Mouse (Mus musculus): ENCODE measurements around the gene Fbln1. TPM values are rescaled to one million over a fixed set of nuclear protein-coding genes. Genes with fewer than 3 reads are reported as not detected.

Gene Fbln1
- polyA plus RNA-seq, 1 experiment, result 6.9 TPM

GRCm38 (mm10) chr15:85335671-85336300, 130.0 kb downstream of the Fbln1 start, which contains the start of gene Atxn10:
Gene Atxn10, plus strand, starts transcription at chr15:85336245.
- Histone ChIP-seq H3K27ac (ENCODE audit: insufficient read depth, low read length) (peak within 1 kb of the TSS; percentile 86), H3K4me1 (ENCODE audit: control insufficient read depth, insufficient read depth, low read length) (peaks cover 3% of the 10 kb centered on the region), H3K4me3 (replicated peaks; ENCODE audit: insufficient read depth, low read depth, low read length) (peak within 1 kb of the TSS; percentile 60), H3K27me3 (ENCODE audit: control insufficient read depth, insufficient read depth, low read length) (no peaks in the 10 kb centered on the region)
- peak in 1 of 2 experiments; percentile 35 for DNase-seq
- TF ChIP-seq POLR2A (IDR thresholded peaks at IDR 0.05; ENCODE audit: borderline replicate concordance, insufficient read depth, low read length) (no peak), CTCF (IDR thresholded peaks at IDR 0.05; ENCODE audit: borderline replicate concordance, insufficient read depth, low read depth, low read length) (no peak)
- WGBS, result 13% methylated on average over 17 of the region's 19 CpGs

Other genes with a start within 250 kb of the Fbln1 start
- 100 and 116 TPM in 2 replicates for gene 5031439G07Rik, start 217.4 kb upstream of the Fbln1 start, polyA plus RNA-seq (2012; rRNA removed)
- gene Upk3a, start 188.8 kb upstream of the Fbln1 start, polyA plus RNA-seq (2012; rRNA removed), result 0.20 and 0.22 TPM in 2 replicates
- gene Fam118a, start 177.0 kb upstream of the Fbln1 start, polyA plus RNA-seq (2012; rRNA removed), result 17.1 and 17.4 TPM in 2 replicates
- gene Smc1b, start 74.0 kb upstream of the Fbln1 start, polyA plus RNA-seq (2012; rRNA removed), result 0.05 and 0.23 TPM in 2 replicates
- 0.13 and 0.29 TPM in 2 replicates for gene Ribc2, start 73.9 kb upstream of the Fbln1 start, polyA plus RNA-seq (2012; rRNA removed)
- 271 and 274 TPM in 2 replicates for gene Atxn10, start 130.3 kb downstream of the Fbln1 start, polyA plus RNA-seq (2012; rRNA removed)